Mouse (Mus musculus) midbrain, embryonic 16.5 days (tissue): Measurements from ENCODE around the gene Avil. TPM values are rescaled to one million over a fixed set of nuclear protein-coding genes. Genes with fewer than 3 reads are reported as not detected.
A peak's percentile ranks its signal among the peaks of the same experiment; 100 is the strongest.

Experiments used
- ATAC-seq: fragments of 200-750 bp; cut with Nextera tagmentation; 2 replicates; pipeline ENCODE4 v1.8.0; 2017; ENCODE audit warnings: moderate TSS enrichment
- H3K27ac ChIP-seq: fragments of 300-500 bp; sonication (generic); 2 replicates; pipeline ENCODE4 v1.5.1; 2014; ENCODE audit warnings: mild to moderate bottlenecking, low read length, mixed read lengths
- H3K27me3 ChIP-seq: fragments of 300-500 bp; sonication (generic); 2 replicates; pipeline ENCODE4 v1.6.1; 2014; ENCODE audit warnings: low read depth, low read length, mixed read lengths; ENCODE audit not compliant: control insufficient read depth, insufficient read depth
- H3K36me3 ChIP-seq: fragments of 300-500 bp; sonication (generic); 2 replicates; pipeline ENCODE4 v1.6.1; 2014; ENCODE audit warnings: mild to moderate bottlenecking, low read length, moderate library complexity, mixed read lengths; ENCODE audit not compliant: control insufficient read depth, insufficient read depth
- H3K4me1 ChIP-seq: fragments of 300-500 bp; sonication (generic); 2 replicates; pipeline ENCODE4 v1.6.1; 2014; ENCODE audit warnings: mild to moderate bottlenecking, low read length, mixed read lengths; ENCODE audit not compliant: control insufficient read depth, insufficient read depth
- H3K4me2 ChIP-seq: fragments of 300-500 bp; sonication (generic); 2 replicates; pipeline ENCODE4 v1.6.1; 2014; ENCODE audit warnings: mild to moderate bottlenecking, low read length, mixed read lengths
- H3K4me3 ChIP-seq: fragments of 300-500 bp; sonication (generic); 2 replicates; pipeline ENCODE4 v1.5.1; 2014; ENCODE audit warnings: low read depth, mild to moderate bottlenecking, low read length, moderate library complexity, mixed read lengths
- H3K9ac ChIP-seq: fragments of 300-500 bp; sonication (generic); 2 replicates; pipeline ENCODE4 v1.6.1; 2014; ENCODE audit warnings: low read depth, low read length, mixed read lengths
- H3K9me3 ChIP-seq: fragments of 300-500 bp; sonication (generic); replicated peaks from 2 replicates; pipeline ENCODE4 v1.6.1; 2014; ENCODE audit warnings: mild to moderate bottlenecking, low read length, mixed read lengths; ENCODE audit not compliant: control insufficient read depth, poor library complexity, severe bottlenecking
- WGBS: fragments of 180-500 bp; shearing (Covaris S2); extraction: QIAGEN DNeasy Blood & Tissue Kit; methylation state at CpG from one replicate; pipeline ENCODE4 v1.1.7; 2014; 5-methylcytosine and 5-hydroxymethylcytosine counted together
- polyA plus RNA-seq: library from polyadenylated mRNA; unstranded; fragments of >200 nt; fragmentation: Nextera tagmentation; extraction: Ambion mirVana; gene quantifications from 2 replicates; pipeline ENCODE4 v1.2.1, GENCODE M21; 2015

The Avil gene
- 1.7 and 2.8 TPM in 2 replicates for polyA plus RNA-seq

GRCm38 (mm10) chr10:127000529-127000928 lies at the start of gene Avil:
Gene Avil, plus strand, starts transcription at chr10:127000709.
- no peak within 1 kb of the TSS for H3K27ac ChIP-seq
- H3K36me3 ChIP-seq = peaks cover 19% of the 10 kb centered on the region
- no peaks in the 10 kb centered on the region for H3K27me3 ChIP-seq
- H3K9ac ChIP-seq = no peak within 1 kb of the TSS
- no peaks in the 10 kb centered on the region for H3K4me1 ChIP-seq
- no peak within 1 kb of the TSS for H3K4me3 ChIP-seq
- H3K9me3 ChIP-seq = no peaks in the 10 kb centered on the region
- H3K4me2 ChIP-seq = no peak within 1 kb of the TSS
- no peak; the same call in 1 of the 2 replicates for ATAC-seq
- 88% methylated on average over 5 of the region's 5 CpGs for WGBS

GRCm38 (mm10) chr10:126952375-126952774 lies 48.1 kb upstream of the Avil start:
- Histone ChIP-seq H3K4me1 (peaks cover 12% of the 10 kb centered on the region), H3K27ac (no peak overlapping the region), H3K4me2 (no peak overlapping the region), H3K9me3 (no peaks in the 10 kb centered on the region), H3K27me3 (no peaks in the 10 kb centered on the region), H3K4me3 (no peak overlapping the region), H3K36me3 (no peaks in the 10 kb centered on the region), H3K9ac (no peak overlapping the region)
- 77% methylated on average over 1 of the region's 1 CpGs for WGBS
- ATAC-seq = no peak

- H3K27ac ChIP-seq = no peak overlapping the region
- no peak overlapping the region for H3K4me2 ChIP-seq
- 92% methylated on average over 3 of the region's 3 CpGs for WGBS
- no peaks in the 10 kb centered on the region for H3K9me3 ChIP-seq
- ATAC-seq = no peak
- peaks cover 18% of the 10 kb centered on the region for H3K4me1 ChIP-seq
- H3K9ac ChIP-seq = no peak overlapping the region
- no peaks in the 10 kb centered on the region for H3K27me3 ChIP-seq
- no peak overlapping the region for H3K4me3 ChIP-seq
- H3K36me3 ChIP-seq = no peaks in the 10 kb centered on the region
Observed at GRCm38 (mm10) chr10:126953029-126953471, 47.5 kb upstream of the Avil start.

- H3K4me1 ChIP-seq = peaks cover 18% of the 10 kb centered on the region
- peak; percentile 34 for ATAC-seq
Observed at GRCm38 (mm10) chr10:126956692-126957358, 43.7 kb upstream of the Avil start.

GRCm38 (mm10) chr10:126957359-126958107 lies 43.0 kb upstream of the Avil start:
- ATAC-seq = peak; percentile 90
- WGBS = under 1% methylated on average over 25 of the region's 25 CpGs
- H3K4me1 ChIP-seq = peaks cover 18% of the 10 kb centered on the region
- no peaks in the 10 kb centered on the region for H3K9me3 ChIP-seq
- H3K36me3 ChIP-seq = no peaks in the 10 kb centered on the region
- peak overlapping the region; percentile 41 for H3K4me2 ChIP-seq
- H3K27me3 ChIP-seq = no peaks in the 10 kb centered on the region
- H3K9ac ChIP-seq = peak overlapping the region; percentile 57
- H3K27ac ChIP-seq = peak overlapping the region; percentile 87
- peak overlapping the region; percentile 11; the same call in 1 of the 2 replicates for H3K4me3 ChIP-seq

More at GRCm38 (mm10) chr10:126956692-126957358, 43.7 kb upstream of the Avil start:
- 2% methylated on average over 15 of the region's 15 CpGs for WGBS
- peak overlapping the region; percentile 87 for H3K27ac ChIP-seq
- H3K4me2 ChIP-seq = peak overlapping the region; percentile 41
- H3K9ac ChIP-seq = peak overlapping the region; percentile 57
- no peaks in the 10 kb centered on the region for H3K36me3 ChIP-seq
- H3K4me3 ChIP-seq = peak overlapping the region; percentile 11; the same call in 1 of the 2 replicates
- no peaks in the 10 kb centered on the region for H3K9me3 ChIP-seq
- no peaks in the 10 kb centered on the region for H3K27me3 ChIP-seq

GRCm38 (mm10) chr10:126960496-126960895 lies 40.0 kb upstream of the Avil start:
- Histone ChIP-seq H3K36me3 (no peaks in the 10 kb centered on the region), H3K9me3 (no peaks in the 10 kb centered on the region), H3K27me3 (no peaks in the 10 kb centered on the region), H3K9ac (no peak overlapping the region), H3K4me1 (peaks cover 18% of the 10 kb centered on the region), H3K4me2 (no peak overlapping the region), H3K27ac (no peak overlapping the region), H3K4me3 (no peak overlapping the region)
- no peak for ATAC-seq
- 76% methylated on average over 8 of the region's 8 CpGs for WGBS

- H3K4me2 ChIP-seq = no peak overlapping the region
- H3K27ac ChIP-seq = no peak overlapping the region
- no peaks in the 10 kb centered on the region for H3K9me3 ChIP-seq
- ATAC-seq = no peak
- H3K36me3 ChIP-seq = no peaks in the 10 kb centered on the region
- H3K9ac ChIP-seq = no peak overlapping the region
- no peaks in the 10 kb centered on the region for H3K27me3 ChIP-seq
- H3K4me1 ChIP-seq = peaks cover 12% of the 10 kb centered on the region
- H3K4me3 ChIP-seq = no peak overlapping the region
- WGBS = 62% methylated on average over 10 of the region's 10 CpGs
Observed at GRCm38 (mm10) chr10:126961757-126962156, 38.8 kb upstream of the Avil start.

- WGBS = 27% methylated on average over 15 of the region's 15 CpGs
- Histone ChIP-seq H3K36me3 (no peaks in the 10 kb centered on the region), H3K27me3 (no peaks in the 10 kb centered on the region), H3K4me1 (peaks cover 5% of the 10 kb centered on the region), H3K9ac (no peak overlapping the region), H3K9me3 (no peaks in the 10 kb centered on the region), H3K27ac (no peak overlapping the region), H3K4me2 (no peak overlapping the region), H3K4me3 (no peak overlapping the region)
- no peak for ATAC-seq
Observed at GRCm38 (mm10) chr10:126962271-126962965, 38.1 kb upstream of the Avil start.
